Mouse (Mus musculus) c-Kit-positive CD71-negative TER-119-negative erythroid progenitor cells, embryonic 14.5 days (primary cell): ENCODE measurements around the gene Rtp3.

Experiments
- DNase-seq: peaks from one replicate; pipeline ENCODE4 v3.0.0-alpha.2; 2013; ENCODE audit warnings: low read depth

Gene Rtp3

DNA sequence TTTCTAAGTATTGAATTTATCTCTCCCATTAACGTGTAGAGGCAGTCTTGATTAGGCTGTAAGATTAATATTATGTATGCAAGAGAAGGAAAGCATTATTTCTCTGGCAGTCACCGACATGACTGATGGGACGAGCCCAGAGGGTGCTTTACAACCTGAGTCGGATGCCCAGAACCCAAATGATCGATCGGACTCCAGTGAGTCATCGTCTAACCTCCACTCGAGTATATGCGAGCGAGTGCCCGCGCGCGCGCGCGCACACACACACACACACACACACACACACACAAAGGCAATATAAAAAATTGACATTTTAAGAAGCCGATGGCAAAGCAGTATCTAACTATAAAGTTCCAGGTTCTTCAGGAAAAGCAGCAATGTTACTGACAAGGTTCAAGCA lies 45.0 kb downstream of the Rtp3 start:
- DNase-seq: no peak

DNA sequence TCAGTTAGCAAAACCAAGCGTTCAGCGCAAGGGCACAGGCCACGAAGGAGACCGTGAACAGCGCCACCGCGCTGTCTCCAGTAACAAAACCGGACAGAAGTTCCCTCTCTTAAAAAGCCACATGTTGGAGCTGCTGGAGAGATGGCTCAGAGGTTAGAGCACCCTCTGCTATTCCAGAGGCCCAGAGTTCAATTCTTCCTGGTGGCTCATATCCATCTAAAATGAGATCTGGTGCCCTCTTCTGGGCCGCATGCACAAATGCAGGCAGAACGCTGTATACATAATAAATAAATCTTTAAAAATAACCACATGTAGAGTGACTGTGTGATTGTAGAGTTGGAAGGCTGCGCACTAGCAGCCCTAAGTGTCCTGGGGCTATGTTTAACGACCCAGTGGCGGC lies 46.1 kb downstream of the Rtp3 start:
- no peak for DNase-seq

DNA sequence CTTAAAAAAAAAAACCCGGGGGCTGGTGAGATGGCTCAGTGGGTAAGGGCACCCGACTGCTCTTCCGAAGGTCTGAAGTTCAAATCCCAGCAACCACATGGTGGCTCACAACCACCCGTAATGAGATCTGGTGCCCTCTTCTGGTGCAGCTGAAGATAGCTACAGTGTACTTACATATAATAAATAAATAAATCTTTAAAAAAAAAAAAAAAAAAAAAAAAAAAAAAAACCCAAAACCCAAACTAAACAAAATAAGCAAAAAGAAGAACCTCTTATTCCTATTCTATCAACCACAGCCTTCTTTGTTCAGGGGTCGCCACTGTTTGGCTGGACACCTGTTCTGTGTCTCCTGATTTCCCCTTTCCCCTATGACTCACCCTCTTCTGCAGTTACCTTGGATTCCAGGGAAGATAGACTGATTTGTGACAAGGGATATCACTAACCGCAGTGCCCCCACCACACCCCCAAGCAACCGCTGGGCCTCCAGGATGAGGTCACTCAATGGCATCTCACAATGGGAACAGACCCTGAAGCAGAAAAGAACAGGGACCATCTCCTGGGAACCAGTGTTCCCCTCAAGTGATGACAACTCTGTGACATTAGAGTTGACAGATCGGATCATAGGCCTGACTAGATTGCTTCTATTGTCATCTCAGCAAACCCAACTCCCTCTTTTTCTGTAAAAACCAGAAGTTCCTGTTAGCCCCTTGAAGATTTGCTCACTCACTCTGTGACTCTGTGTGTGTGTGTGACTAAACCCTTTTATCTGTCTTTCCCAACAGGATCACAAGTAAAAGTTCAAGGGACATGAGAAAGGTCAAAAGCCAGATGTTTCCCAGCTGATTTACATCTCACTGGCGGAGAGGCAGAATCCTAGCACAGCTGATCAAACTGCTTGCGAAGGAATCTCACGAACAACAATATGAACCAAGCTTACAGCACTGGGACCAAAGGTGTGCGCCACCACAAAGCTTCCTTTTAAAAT lies 52.6 kb downstream of the Rtp3 start:
- no peak for DNase-seq

DNA sequence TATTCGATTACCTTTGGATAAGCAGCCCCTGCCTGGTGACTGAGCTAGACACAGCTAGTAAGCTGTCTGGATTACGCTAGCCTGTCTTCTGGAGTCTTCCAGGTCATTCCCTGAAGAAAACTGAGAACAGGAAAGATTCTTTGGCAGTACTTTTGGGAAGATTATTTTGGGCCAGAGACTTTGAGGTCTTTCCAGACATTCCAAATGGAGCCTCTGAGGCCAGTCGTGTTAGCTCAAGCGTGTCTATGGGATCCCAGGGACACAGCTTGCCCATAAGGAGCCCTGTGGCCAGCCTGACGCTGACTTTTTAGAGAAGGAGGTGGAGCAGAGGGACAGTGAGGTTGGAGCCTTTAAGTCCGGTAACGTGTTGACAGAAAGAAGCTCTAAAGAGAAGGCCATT lies 54.4 kb downstream of the Rtp3 start:
- DNase-seq: no peak
